Mouse (Mus musculus): ENCODE data around the gene Gm5773. TPM values are rescaled to one million over a fixed set of nuclear protein-coding genes. Genes with fewer than 3 reads are reported as not detected.
"Not testable (repeated sequence)": the region's sequence is repeated elsewhere in the genome, so short reads cannot be mapped to it uniquely, and the experiment has no call there.

Gm5773 gene
- not detected in 2 replicates for total RNA-seq (2014; rRNA removed)
- not detected in 2 replicates for polyA plus RNA-seq (2012; rRNA removed)

- not testable (repeated sequence) for H3K4me1 ChIP-seq (ENCODE audit: control insufficient read depth, insufficient read depth, low read length); H3K27me3 ChIP-seq (ENCODE audit: control insufficient read depth, insufficient read depth, low read length); H3K36me3 ChIP-seq (ENCODE audit: control insufficient read depth, insufficient read depth, low read length); H3K4me3 ChIP-seq (ENCODE audit: insufficient read depth, low read depth, low read length); DNase-seq (ENCODE audit: extremely low read depth, low read depth, low spot score); H3K79me2 ChIP-seq (ENCODE audit: control insufficient read depth, insufficient read depth, low read length); H3K27ac ChIP-seq (replicated peaks; ENCODE audit: insufficient read depth, low read depth, low read length); H3K9ac ChIP-seq (ENCODE audit: low read depth, low read length)
- 70% methylated on average over 1 of the region's 1 CpGs for WGBS
These were observed at the start of gene Gm5773 for GRCm38 (mm10) chr3:93772700-93773099. TSS of gene Gm5773 (plus strand) at chr3:93773000.

- not testable (repeated sequence) for DNase-seq (ENCODE audit: extremely low read depth, low read depth, low spot score); H3K4me1 ChIP-seq (ENCODE audit: control insufficient read depth, insufficient read depth, low read length); H3K27ac ChIP-seq (replicated peaks; ENCODE audit: insufficient read depth, low read depth, low read length); H3K27me3 ChIP-seq (ENCODE audit: control insufficient read depth, insufficient read depth, low read length); H3K36me3 ChIP-seq (ENCODE audit: control insufficient read depth, insufficient read depth, low read length); H3K9ac ChIP-seq (ENCODE audit: low read depth, low read length); H3K79me2 ChIP-seq (ENCODE audit: control insufficient read depth, insufficient read depth, low read length); H3K4me3 ChIP-seq (ENCODE audit: insufficient read depth, low read depth, low read length)
- WGBS: 86% methylated on average over 1 of the region's 1 CpGs
These were observed 27.3 kb upstream of the Gm5773 start for GRCm38 (mm10) chr3:93745475-93745874.

- H3K9ac ChIP-seq (ENCODE audit: low read depth, low read length); H3K27ac ChIP-seq (replicated peaks; ENCODE audit: insufficient read depth, low read depth, low read length); H3K79me2 ChIP-seq (ENCODE audit: control insufficient read depth, insufficient read depth, low read length); H3K36me3 ChIP-seq (ENCODE audit: control insufficient read depth, insufficient read depth, low read length); H3K4me3 ChIP-seq (ENCODE audit: insufficient read depth, low read depth, low read length); H3K4me1 ChIP-seq (ENCODE audit: control insufficient read depth, insufficient read depth, low read length); H3K27me3 ChIP-seq (ENCODE audit: control insufficient read depth, insufficient read depth, low read length); DNase-seq (ENCODE audit: extremely low read depth, low read depth, low spot score): not testable (repeated sequence)
- 90% methylated on average over 18 of the region's 18 CpGs for WGBS
These were observed 18.8 kb upstream of the Gm5773 start for GRCm38 (mm10) chr3:93754022-93754421.

- not testable (repeated sequence) for H3K36me3 ChIP-seq (ENCODE audit: control insufficient read depth, insufficient read depth, low read length); H3K27ac ChIP-seq (replicated peaks; ENCODE audit: insufficient read depth, low read depth, low read length); H3K4me3 ChIP-seq (ENCODE audit: insufficient read depth, low read depth, low read length); H3K79me2 ChIP-seq (ENCODE audit: control insufficient read depth, insufficient read depth, low read length); H3K4me1 ChIP-seq (ENCODE audit: control insufficient read depth, insufficient read depth, low read length); H3K9ac ChIP-seq (ENCODE audit: low read depth, low read length); H3K27me3 ChIP-seq (ENCODE audit: control insufficient read depth, insufficient read depth, low read length); DNase-seq (ENCODE audit: extremely low read depth, low read depth, low spot score)
These were observed 23.3 kb downstream of the Gm5773 start, which contains the start of gene Tdpoz4 for GRCm38 (mm10) chr3:93796098-93796497. TSS of gene Tdpoz4 (plus strand) at chr3:93796398.

- not testable (repeated sequence) for H3K27me3 ChIP-seq (ENCODE audit: control insufficient read depth, insufficient read depth, low read length)
These were observed 40.5 kb downstream of the Gm5773 start for GRCm38 (mm10) chr3:93813341-93813740.

More at GRCm38 (mm10) chr3:93813341-93813740, 40.5 kb downstream of the Gm5773 start:
- not testable (repeated sequence) for H3K27ac ChIP-seq (replicated peaks; ENCODE audit: insufficient read depth, low read depth, low read length); H3K36me3 ChIP-seq (ENCODE audit: control insufficient read depth, insufficient read depth, low read length); DNase-seq (ENCODE audit: extremely low read depth, low read depth, low spot score); H3K4me1 ChIP-seq (ENCODE audit: control insufficient read depth, insufficient read depth, low read length); H3K79me2 ChIP-seq (ENCODE audit: control insufficient read depth, insufficient read depth, low read length); H3K4me3 ChIP-seq (ENCODE audit: insufficient read depth, low read depth, low read length); H3K9ac ChIP-seq (ENCODE audit: low read depth, low read length)

Other genes with a start within 250 kb of the Gm5773 start
- gene S100a10, start 217.9 kb upstream of the Gm5773 start, total RNA-seq (2014; rRNA removed): 147 and 292 TPM in 2 replicates
- 80.0 and 88.2 TPM in 2 replicates for gene S100a10, start 217.9 kb upstream of the Gm5773 start, polyA plus RNA-seq (2012; rRNA removed)
- not detected in 2 replicates for gene Tdpoz2, start 120.3 kb upstream of the Gm5773 start, total RNA-seq (2014; rRNA removed)
- gene Tdpoz2, start 120.3 kb upstream of the Gm5773 start, polyA plus RNA-seq (2012; rRNA removed): not detected in 2 replicates
- gene Tdpoz1, start 96.7 kb upstream of the Gm5773 start, total RNA-seq (2014; rRNA removed): not detected in 2 replicates
- not detected in 2 replicates for gene Tdpoz1, start 96.7 kb upstream of the Gm5773 start, polyA plus RNA-seq (2012; rRNA removed)
- not detected in 2 replicates for gene Gm37596, start 79.9 kb upstream of the Gm5773 start, total RNA-seq (2014; rRNA removed)
- gene Gm37596, start 79.9 kb upstream of the Gm5773 start, polyA plus RNA-seq (2012; rRNA removed): not detected in 2 replicates
- gene Tdpoz4, start 23.4 kb downstream of the Gm5773 start, total RNA-seq (2014; rRNA removed): not detected in 2 replicates
- gene Tdpoz4, start 23.4 kb downstream of the Gm5773 start, polyA plus RNA-seq (2012; rRNA removed): not detected in 2 replicates
- not detected in 2 replicates for gene Tdpoz3, start 53.0 kb downstream of the Gm5773 start, total RNA-seq (2014; rRNA removed)
- not detected in 2 replicates for gene Tdpoz3, start 53.0 kb downstream of the Gm5773 start, polyA plus RNA-seq (2012; rRNA removed)
- gene Gm9117, start 170.5 kb downstream of the Gm5773 start, total RNA-seq (2014; rRNA removed): not detected in 2 replicates
- not detected in 2 replicates for gene Gm9117, start 170.5 kb downstream of the Gm5773 start, polyA plus RNA-seq (2012; rRNA removed)
- gene Tdpoz5, start 188.3 kb downstream of the Gm5773 start, total RNA-seq (2014; rRNA removed): not detected in 2 replicates
- not detected in 2 replicates for gene Tdpoz5, start 188.3 kb downstream of the Gm5773 start, polyA plus RNA-seq (2012; rRNA removed)

All from liver, adult 2 months (tissue).